Mouse (Mus musculus): ENCODE measurements around the gene Tigd3. TPM values are rescaled to one million over a fixed set of nuclear protein-coding genes. Genes with fewer than 3 reads are reported as not detected.
A peak's percentile ranks its signal among the peaks of the same experiment; 100 is the strongest.

The Tigd3 gene
- polyA plus RNA-seq, 1 experiment: 1.0 TPM

GRCm38 (mm10) chr19:5847306-5847796 is 46.6 kb downstream of the Tigd3 start:
- Histone ChIP-seq H3K79me3 (ENCODE audit: low read depth) (peaks cover 42% of the 10 kb centered on the region), H3K27me3 (ENCODE audit: control insufficient read depth, insufficient read depth, insufficient read length) (no peaks in the 10 kb centered on the region), H3K4me3 (ENCODE audit: insufficient read depth, poor library complexity, severe bottlenecking) (peak overlapping the region; percentile 12), H3K36me3 (ENCODE audit: control insufficient read depth, insufficient read depth) (peaks cover 24% of the 10 kb centered on the region), H3ac (ENCODE audit: control insufficient read depth, insufficient read length, low read depth) (peak overlapping the region; percentile 40), H3K79me2 (ENCODE audit: control insufficient read depth, insufficient read depth) (peaks cover 72% of the 10 kb centered on the region)
- TF ChIP-seq USF1 (IDR thresholded peaks at IDR 0.05; ENCODE audit: low read depth): no peak
- TF ChIP-seq CEBPB (IDR thresholded peaks at IDR 0.05; ENCODE audit: low read depth): no peak
- no peak for TF ChIP-seq MAX (IDR thresholded peaks at IDR 0.05)
- TF ChIP-seq MYOD1 (IDR thresholded peaks at IDR 0.05; ENCODE audit: control insufficient read depth, insufficient read length, low read depth): no peak
- TF ChIP-seq CTCF (IDR thresholded peaks at IDR 0.05; ENCODE audit: control insufficient read depth, insufficient read depth, insufficient read length): no peak
- TF ChIP-seq FOSL1 (IDR thresholded peaks at IDR 0.05; ENCODE audit: insufficient read depth, low read length, poor library complexity, severe bottlenecking): no peak
- TF ChIP-seq MYOG (IDR thresholded peaks at IDR 0.05; ENCODE audit: control insufficient read depth, extremely low read depth, insufficient read length): no peak

GRCm38 (mm10) chr19:5846557-5847305 is 47.2 kb downstream of the Tigd3 start:
- H3K79me2 ChIP-seq (ENCODE audit: control insufficient read depth, insufficient read depth): peaks cover 74% of the 10 kb centered on the region
- no peaks in the 10 kb centered on the region for H3K27me3 ChIP-seq (ENCODE audit: control insufficient read depth, insufficient read depth, insufficient read length)
- peak overlapping the region; percentile 16 for H3K4me3 ChIP-seq (ENCODE audit: insufficient read depth, poor library complexity, severe bottlenecking)
- H3K79me3 ChIP-seq (ENCODE audit: low read depth): peaks cover 47% of the 10 kb centered on the region
- TF ChIP-seq CTCF (IDR thresholded peaks at IDR 0.05; ENCODE audit: control insufficient read depth, insufficient read depth, insufficient read length): no peak
- peak; percentile 59 for TF ChIP-seq MAX (IDR thresholded peaks at IDR 0.05)
- no peak for TF ChIP-seq MYOG (IDR thresholded peaks at IDR 0.05; ENCODE audit: control insufficient read depth, extremely low read depth, insufficient read length)
- peak; percentile 46 for TF ChIP-seq MYOD1 (IDR thresholded peaks at IDR 0.05; ENCODE audit: control insufficient read depth, insufficient read length, low read depth)
- TF ChIP-seq CEBPB (IDR thresholded peaks at IDR 0.05; ENCODE audit: low read depth): peak; percentile 78
- peak; percentile 94 for TF ChIP-seq USF1 (IDR thresholded peaks at IDR 0.05; ENCODE audit: low read depth)
- peak; percentile 47 for TF ChIP-seq FOSL1 (IDR thresholded peaks at IDR 0.05; ENCODE audit: insufficient read depth, low read length, poor library complexity, severe bottlenecking)
- peaks cover 28% of the 10 kb centered on the region for H3K36me3 ChIP-seq (ENCODE audit: control insufficient read depth, insufficient read depth)
- peak overlapping the region; percentile 33 for H3ac ChIP-seq (ENCODE audit: control insufficient read depth, insufficient read length, low read depth)

DNA sequence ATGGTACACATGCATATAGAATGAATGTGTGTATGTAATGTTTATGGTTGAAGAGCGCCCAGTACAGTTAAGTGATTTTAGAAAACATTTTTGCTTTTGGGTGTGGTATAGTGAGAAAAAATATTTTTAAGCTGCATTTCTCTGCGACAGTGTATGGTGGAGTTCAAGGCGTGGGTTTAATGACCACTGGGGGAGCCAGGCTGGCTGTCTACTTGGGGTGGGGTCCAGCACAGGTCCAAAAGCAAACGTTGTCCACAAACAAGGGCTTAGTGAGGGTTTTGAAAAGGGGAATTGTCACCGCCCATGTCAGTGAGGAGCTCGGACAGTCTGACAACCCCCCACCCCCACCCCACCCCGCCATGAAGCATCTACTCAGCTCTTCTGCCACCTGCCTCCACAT is 47.8 kb downstream of the Tigd3 start:
- H3K27me3 ChIP-seq (ENCODE audit: control insufficient read depth, insufficient read depth, insufficient read length): no peaks in the 10 kb centered on the region
- H3K79me3 ChIP-seq (ENCODE audit: low read depth): peaks cover 53% of the 10 kb centered on the region
- TF ChIP-seq USF1 (IDR thresholded peaks at IDR 0.05; ENCODE audit: low read depth): no peak
- no peak for TF ChIP-seq CTCF (IDR thresholded peaks at IDR 0.05; ENCODE audit: control insufficient read depth, insufficient read depth, insufficient read length)
- peak; percentile 1 for TF ChIP-seq MAX (IDR thresholded peaks at IDR 0.05)
- no peak for TF ChIP-seq MYOG (IDR thresholded peaks at IDR 0.05; ENCODE audit: control insufficient read depth, extremely low read depth, insufficient read length)
- peak overlapping the region; percentile 8 for H3ac ChIP-seq (ENCODE audit: control insufficient read depth, insufficient read length, low read depth)
- peaks cover 80% of the 10 kb centered on the region for H3K79me2 ChIP-seq (ENCODE audit: control insufficient read depth, insufficient read depth)
- H3K4me3 ChIP-seq (ENCODE audit: insufficient read depth, poor library complexity, severe bottlenecking): peak overlapping the region; percentile 16
- H3K36me3 ChIP-seq (ENCODE audit: control insufficient read depth, insufficient read depth): peaks cover 28% of the 10 kb centered on the region

GRCm38 (mm10) chr19:5845319-5846135 is 48.4 kb downstream of the Tigd3 start:
- H3K79me2 ChIP-seq (ENCODE audit: control insufficient read depth, insufficient read depth): peaks cover 80% of the 10 kb centered on the region
- H3K36me3 ChIP-seq (ENCODE audit: control insufficient read depth, insufficient read depth): peaks cover 28% of the 10 kb centered on the region
- peak overlapping the region; percentile 87 for H3ac ChIP-seq (ENCODE audit: control insufficient read depth, insufficient read length, low read depth)
- TF ChIP-seq CEBPB (IDR thresholded peaks at IDR 0.05; ENCODE audit: low read depth): peak; percentile 96
- no peak for TF ChIP-seq CTCF (IDR thresholded peaks at IDR 0.05; ENCODE audit: control insufficient read depth, insufficient read depth, insufficient read length)
- TF ChIP-seq MYOG (IDR thresholded peaks at IDR 0.05; ENCODE audit: control insufficient read depth, extremely low read depth, insufficient read length): no peak
- TF ChIP-seq MAX (IDR thresholded peaks at IDR 0.05): peak; percentile 33
- peak; percentile 39 for TF ChIP-seq USF1 (IDR thresholded peaks at IDR 0.05; ENCODE audit: low read depth)
- peak; percentile 44 for TF ChIP-seq MYOD1 (IDR thresholded peaks at IDR 0.05; ENCODE audit: control insufficient read depth, insufficient read length, low read depth)
- no peaks in the 10 kb centered on the region for H3K27me3 ChIP-seq (ENCODE audit: control insufficient read depth, insufficient read depth, insufficient read length)
- H3K4me3 ChIP-seq (ENCODE audit: insufficient read depth, poor library complexity, severe bottlenecking): peak overlapping the region; percentile 100
- peaks cover 59% of the 10 kb centered on the region for H3K79me3 ChIP-seq (ENCODE audit: low read depth)

DNA sequence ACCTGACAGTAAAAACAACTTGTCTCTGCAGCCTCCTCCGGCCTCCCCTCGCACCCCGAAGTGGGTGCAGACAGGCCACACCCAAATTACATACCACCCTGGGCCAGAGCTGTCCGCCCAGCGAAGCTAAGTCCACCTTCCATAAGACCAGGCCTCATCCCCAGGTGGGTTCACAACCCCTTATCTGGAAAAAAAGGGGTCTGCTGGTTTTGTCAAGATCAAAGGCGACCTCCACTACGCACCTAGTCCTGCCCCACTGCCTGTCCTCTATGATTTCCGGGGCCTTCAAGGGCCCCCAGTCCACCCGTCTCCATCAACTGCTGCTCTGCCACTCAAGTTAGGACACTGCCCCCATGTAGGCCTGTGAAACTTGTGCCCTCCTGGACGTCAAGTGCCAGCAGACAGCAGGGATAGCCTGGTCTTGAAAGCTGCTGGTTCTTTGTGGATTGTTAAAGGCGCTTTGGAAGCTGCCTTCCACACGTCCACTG is 49.1 kb downstream of the Tigd3 start:
- Histone ChIP-seq H3K4me3 (ENCODE audit: insufficient read depth, poor library complexity, severe bottlenecking) (peak overlapping the region; percentile 100), H3K79me2 (ENCODE audit: control insufficient read depth, insufficient read depth) (peaks cover 80% of the 10 kb centered on the region), H3K79me3 (ENCODE audit: low read depth) (peaks cover 65% of the 10 kb centered on the region), H3ac (ENCODE audit: control insufficient read depth, insufficient read length, low read depth) (peak overlapping the region; percentile 87), H3K36me3 (ENCODE audit: control insufficient read depth, insufficient read depth) (peaks cover 28% of the 10 kb centered on the region), H3K27me3 (ENCODE audit: control insufficient read depth, insufficient read depth, insufficient read length) (no peaks in the 10 kb centered on the region)
- no peak for TF ChIP-seq CEBPB (IDR thresholded peaks at IDR 0.05; ENCODE audit: low read depth)
- peak; percentile 4 for TF ChIP-seq MAX (IDR thresholded peaks at IDR 0.05)

Data from C2C12 (cell line).